Mouse (Mus musculus): ENCODE results near the gene Gm28053. TPM values are rescaled to one million over a fixed set of nuclear protein-coding genes. Genes with fewer than 3 reads are reported as not detected.

Gm28053 gene
- 3.3 and 3.4 TPM in 2 replicates for polyA plus RNA-seq (2015; fragmentation: Nextera tagmentation; extraction: Ambion mirVana)

DNA sequence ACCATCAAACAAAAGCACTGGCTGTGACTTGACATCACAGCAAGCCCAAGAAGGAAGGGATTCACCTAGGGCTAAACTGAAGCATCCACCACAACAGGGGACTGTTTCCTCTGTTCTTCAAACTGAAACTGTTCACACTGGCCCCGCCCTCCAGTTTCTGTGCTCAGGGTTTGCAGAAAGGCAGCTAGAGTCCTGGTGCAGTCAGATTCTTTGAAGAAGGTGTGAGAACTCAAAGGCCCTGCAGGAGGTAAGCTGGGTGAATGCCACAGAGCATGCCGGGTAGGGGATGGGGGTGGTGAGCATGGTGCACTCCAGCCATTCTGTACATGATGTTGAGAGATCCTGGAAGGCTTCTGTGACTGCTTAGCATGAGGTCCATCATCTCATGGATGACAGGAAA lies at the start of gene Gm28053, which contains the start of gene Gimap7:
Gene Gm28053, plus strand, starts transcription at position 153 of the 400 bp plus-strand sequence.
Gene Gimap7, plus strand, starts transcription at position 167 of the 400 bp plus-strand sequence.
- Histone ChIP-seq H3K27ac (no peak within 1 kb of the TSS), H3K4me2 (no peak within 1 kb of the TSS), H3K27me3 (replicated peaks) (no peaks in the 10 kb centered on the region), H3K4me3 (replicated peaks) (no peak within 1 kb of the TSS), H3K36me3 (no peaks in the 10 kb centered on the region), H3K4me1 (no peaks in the 10 kb centered on the region), H3K9ac (no peak within 1 kb of the TSS), H3K9me3 (no peaks in the 10 kb centered on the region)
- 48% methylated on average over 2 of the region's 2 CpGs for WGBS
- no peak for ATAC-seq (ENCODE audit: insufficient read depth, low FRiP score, low read depth)

DNA sequence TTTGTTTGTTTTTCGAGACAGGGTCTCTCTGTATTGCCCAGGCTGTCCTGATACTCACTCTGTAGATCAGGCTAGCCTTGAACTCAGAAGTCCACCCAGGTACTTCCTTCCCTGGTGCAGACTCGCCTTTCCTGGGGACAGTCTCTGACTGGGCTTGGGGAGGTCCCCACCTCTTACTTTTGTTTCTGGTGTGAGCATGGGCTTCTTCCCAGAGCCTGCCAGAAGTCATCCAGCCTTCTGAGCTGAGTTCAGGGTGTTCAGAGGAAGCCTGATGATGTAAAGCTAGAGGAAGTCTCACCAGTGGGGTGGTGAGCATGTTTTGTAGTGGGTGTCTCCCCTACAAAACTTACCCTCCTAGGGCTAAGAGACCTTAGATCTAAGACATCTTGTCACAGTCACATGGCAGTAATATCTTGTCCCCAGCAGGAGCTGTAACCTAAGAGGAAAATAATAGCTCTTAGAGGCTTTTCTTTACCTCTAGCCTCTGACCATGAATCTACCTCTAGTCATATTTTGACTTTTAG lies 48.9 kb upstream of the Gm28053 start:
- H3K4me1 ChIP-seq, result no peaks in the 10 kb centered on the region
- no peaks in the 10 kb centered on the region for H3K27me3 ChIP-seq (replicated peaks)
- H3K27ac ChIP-seq, result no peak overlapping the region
- H3K9me3 ChIP-seq, result no peaks in the 10 kb centered on the region
- H3K9ac ChIP-seq, result no peak overlapping the region
- WGBS, result 70% methylated on average over 2 of the region's 2 CpGs
- H3K4me2 ChIP-seq, result no peak overlapping the region
- no peak for ATAC-seq (ENCODE audit: insufficient read depth, low FRiP score, low read depth)
- no peaks in the 10 kb centered on the region for H3K36me3 ChIP-seq
- H3K4me3 ChIP-seq (replicated peaks), result no peak overlapping the region

DNA sequence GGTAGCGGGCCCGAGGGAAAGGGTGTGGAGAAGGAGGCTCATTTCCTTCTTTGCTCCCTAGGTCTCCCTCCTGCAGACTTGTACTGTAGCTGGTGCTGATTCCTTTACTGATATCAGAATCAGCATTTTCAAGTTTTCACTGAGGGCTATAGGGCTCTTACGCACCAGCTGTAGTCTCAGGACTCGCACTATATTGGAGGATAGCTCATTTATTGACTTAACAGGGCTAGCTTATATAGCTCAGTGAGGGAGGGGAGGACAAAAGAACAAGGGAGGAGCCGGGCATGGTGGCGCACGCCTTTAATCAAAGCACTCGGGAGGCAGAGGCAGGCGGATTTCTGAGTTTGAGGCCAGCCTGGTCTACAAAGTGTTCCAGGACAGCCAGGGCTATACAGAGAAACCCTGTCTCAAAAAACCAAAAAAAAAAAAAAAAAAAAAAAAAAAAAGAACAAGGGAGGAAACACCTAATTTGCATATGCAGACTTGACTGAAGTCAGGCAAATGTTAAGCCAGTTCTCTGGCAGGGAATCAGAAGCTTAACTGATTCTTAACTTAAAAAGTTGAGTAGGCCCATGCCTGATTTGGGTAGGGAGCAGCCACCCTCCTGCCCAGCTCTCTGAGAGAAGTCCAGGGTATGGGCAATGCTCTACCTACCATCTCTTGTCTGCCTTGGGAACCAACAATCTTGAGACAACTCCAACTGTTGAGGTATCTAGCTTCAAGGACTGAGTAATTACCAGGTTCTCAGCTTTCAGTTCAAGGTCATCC lies 43.9 kb upstream of the Gm28053 start:
- H3K27ac ChIP-seq, result no peak overlapping the region
- no peaks in the 10 kb centered on the region for H3K9me3 ChIP-seq
- ATAC-seq (ENCODE audit: insufficient read depth, low FRiP score, low read depth), result no peak
- H3K27me3 ChIP-seq (replicated peaks), result no peaks in the 10 kb centered on the region
- H3K9ac ChIP-seq, result no peak overlapping the region
- no peaks in the 10 kb centered on the region for H3K4me1 ChIP-seq
- no peak overlapping the region for H3K4me2 ChIP-seq
- WGBS, result 95% methylated on average over 9 of the region's 9 CpGs
- H3K36me3 ChIP-seq, result no peaks in the 10 kb centered on the region
- no peak overlapping the region for H3K4me3 ChIP-seq (replicated peaks)

DNA sequence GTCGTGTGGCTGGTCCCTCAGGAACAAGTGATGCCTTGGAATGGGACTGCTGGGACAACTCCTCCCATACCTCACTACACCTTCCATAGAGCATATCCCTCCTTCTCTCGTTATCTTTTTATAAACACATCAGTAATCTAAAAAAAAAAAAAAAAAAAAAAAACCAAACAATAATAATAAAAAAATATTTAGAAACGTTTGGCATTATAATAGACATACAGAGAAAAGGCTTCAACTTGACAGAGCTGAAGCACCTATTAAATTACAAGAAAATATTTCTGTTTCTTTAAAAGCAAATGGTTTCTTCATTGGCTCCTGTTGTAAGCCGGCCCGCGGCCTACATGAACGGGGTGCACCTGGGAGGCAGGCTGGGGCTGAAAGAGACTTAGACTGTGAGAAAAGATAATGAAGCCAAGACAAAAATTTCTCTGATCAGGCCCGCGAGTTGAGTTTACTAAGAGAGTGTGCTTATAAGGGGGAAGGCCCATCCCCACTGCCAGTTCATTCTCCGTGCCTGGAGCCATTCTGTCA lies 42.9 kb upstream of the Gm28053 start:
- Histone ChIP-seq H3K9ac (no peak overlapping the region), H3K27ac (no peak overlapping the region)
- no peak for ATAC-seq (ENCODE audit: insufficient read depth, low FRiP score, low read depth)

DNA sequence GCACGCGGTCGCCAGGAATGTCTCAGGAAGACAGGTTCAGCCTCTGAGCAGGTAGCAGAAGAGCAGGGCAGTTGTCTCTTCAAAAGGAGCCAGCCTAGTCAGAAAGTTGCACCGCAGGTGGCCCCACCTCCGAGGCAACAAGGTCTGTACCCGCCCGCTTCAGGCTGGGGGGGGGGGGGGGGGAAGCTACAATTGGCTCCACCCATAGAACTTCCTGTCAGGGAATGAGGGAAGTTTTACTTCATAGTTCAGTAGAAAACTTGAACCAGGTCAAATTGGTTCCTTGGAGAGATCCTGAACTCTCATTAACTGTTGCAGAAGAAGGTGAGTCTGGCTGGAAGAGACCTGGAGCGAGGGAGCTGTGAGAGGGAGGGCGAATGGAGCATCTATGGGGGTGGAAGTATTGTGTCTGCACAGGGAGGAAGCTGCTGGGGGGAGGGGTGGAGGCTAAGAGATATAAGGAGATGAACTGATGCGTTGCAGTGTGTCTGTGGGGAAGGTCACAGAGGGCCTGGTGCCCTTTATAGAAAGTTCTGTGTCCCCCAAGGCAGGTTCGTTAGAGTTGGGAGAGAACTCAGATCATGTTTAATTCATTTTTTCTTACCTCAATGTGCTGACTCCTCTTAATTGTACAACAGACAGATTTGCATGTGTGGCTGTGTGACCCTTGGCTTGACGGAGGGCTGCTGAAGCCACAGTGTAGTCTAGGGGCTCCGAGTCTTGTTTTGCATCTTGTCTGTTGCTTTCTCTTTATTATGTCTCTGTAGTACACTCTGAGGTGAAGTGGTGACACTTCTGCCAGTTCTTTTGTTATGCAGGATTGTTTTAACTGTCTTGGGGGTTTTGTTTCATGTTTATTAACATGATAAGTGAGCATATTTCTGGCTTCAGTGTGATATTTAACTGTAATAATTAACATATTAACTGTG lies 42.2 kb upstream of the Gm28053 start, which contains the start of gene Gimap9:
Gene Gimap9, plus strand, starts transcription at position 199 of the 929 bp plus-strand sequence.
- no peak within 1 kb of the TSS for H3K9ac ChIP-seq
- no peak for ATAC-seq (ENCODE audit: insufficient read depth, low FRiP score, low read depth)
- no peaks in the 10 kb centered on the region for H3K36me3 ChIP-seq
- 24% methylated on average over 13 of the region's 13 CpGs for WGBS
- peak within 1 kb of the TSS; percentile 29 for H3K4me3 ChIP-seq (replicated peaks)
- no peaks in the 10 kb centered on the region for H3K9me3 ChIP-seq
- H3K4me1 ChIP-seq, result no peaks in the 10 kb centered on the region
- peak within 1 kb of the TSS; percentile 50 for H3K4me2 ChIP-seq
- no peak within 1 kb of the TSS for H3K27ac ChIP-seq
- no peaks in the 10 kb centered on the region for H3K27me3 ChIP-seq (replicated peaks)

More for the DNA sequence above, 42.9 kb upstream of the Gm28053 start:
- Histone ChIP-seq H3K36me3 (no peaks in the 10 kb centered on the region), H3K4me1 (no peaks in the 10 kb centered on the region), H3K4me2 (peak overlapping the region; percentile 50), H3K4me3 (replicated peaks) (peak overlapping the region; percentile 29), H3K27me3 (replicated peaks) (no peaks in the 10 kb centered on the region), H3K9me3 (no peaks in the 10 kb centered on the region)
- WGBS, result 39% methylated on average over 10 of the region's 10 CpGs

DNA sequence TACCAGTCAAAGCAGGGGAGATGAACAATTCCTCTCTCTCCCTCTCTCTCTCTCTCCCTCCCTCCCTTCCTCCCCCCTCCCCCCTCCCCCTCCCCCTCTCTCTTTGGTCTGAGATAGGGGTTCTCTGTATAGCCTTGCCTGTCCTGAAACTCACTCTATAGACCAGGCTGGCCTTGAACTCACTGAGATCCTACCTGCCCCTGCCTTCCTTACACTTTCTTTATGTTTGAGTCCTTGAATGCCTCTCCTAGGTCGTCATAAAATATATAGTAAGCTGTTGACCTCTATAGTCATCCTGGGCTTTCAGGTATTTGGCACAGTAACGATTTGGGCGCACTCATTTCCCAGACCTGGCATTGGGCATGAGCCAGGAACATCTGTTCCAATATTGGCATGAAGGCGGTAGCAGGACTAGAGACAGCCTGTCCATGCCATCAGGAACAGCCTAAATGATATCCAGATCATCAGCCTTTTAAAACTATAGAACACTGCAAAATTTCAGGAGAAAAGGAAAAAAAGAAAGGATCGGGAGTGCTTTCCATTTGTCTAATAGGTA lies 41.5 kb upstream of the Gm28053 start:
- Histone ChIP-seq H3K4me1 (no peaks in the 10 kb centered on the region), H3K4me3 (replicated peaks) (no peak overlapping the region), H3K4me2 (no peak overlapping the region; the same call in 1 of the 2 replicates), H3K36me3 (no peaks in the 10 kb centered on the region), H3K9ac (no peak overlapping the region), H3K9me3 (no peaks in the 10 kb centered on the region), H3K27me3 (replicated peaks) (no peaks in the 10 kb centered on the region), H3K27ac (no peak overlapping the region)
- no peak for ATAC-seq (ENCODE audit: insufficient read depth, low FRiP score, low read depth)
- 81% methylated on average over 5 of the region's 5 CpGs for WGBS

DNA sequence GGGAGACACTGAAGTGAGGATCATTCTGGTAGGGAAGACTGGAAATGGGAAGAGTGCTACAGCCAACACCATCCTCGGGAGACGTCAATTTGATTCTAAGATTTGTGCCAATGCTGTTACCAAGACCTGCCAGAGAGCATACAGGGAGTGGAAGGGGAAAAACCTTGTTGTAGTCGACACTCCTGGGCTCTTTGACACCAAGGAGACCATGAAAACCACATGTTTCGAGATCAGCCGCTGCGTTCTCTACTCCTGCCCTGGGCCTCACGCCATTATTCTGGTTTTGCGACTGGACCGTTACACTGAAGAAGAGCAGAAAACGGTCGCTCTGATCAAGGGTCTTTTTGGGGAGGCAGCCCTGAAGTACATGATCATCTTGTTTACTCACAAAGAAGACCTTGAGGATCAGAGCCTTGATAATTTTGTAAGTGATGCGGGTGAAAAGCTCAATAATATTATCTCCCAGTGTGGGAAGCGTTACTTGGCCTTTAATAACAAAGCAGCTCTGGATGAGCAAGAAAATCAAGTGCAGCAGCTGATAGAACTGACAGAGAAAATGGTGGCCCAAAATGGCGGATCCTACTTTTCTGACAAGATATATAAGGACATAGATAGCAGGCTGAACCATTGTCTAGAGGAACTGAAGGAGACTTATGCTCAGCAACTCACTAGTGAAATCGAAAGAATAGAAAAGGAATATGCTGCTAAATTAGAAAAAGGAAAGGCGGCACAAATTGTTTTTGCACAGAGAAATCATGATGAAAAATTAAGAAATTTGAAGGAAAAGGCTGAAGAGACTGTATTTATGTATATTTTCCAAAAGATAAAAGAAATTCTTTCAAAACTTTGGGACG lies 40.7 kb upstream of the Gm28053 start:
- Histone ChIP-seq H3K4me3 (replicated peaks) (no peak overlapping the region), H3K36me3 (no peaks in the 10 kb centered on the region), H3K9me3 (no peaks in the 10 kb centered on the region), H3K9ac (no peak overlapping the region), H3K4me1 (no peaks in the 10 kb centered on the region), H3K27me3 (replicated peaks) (no peaks in the 10 kb centered on the region), H3K4me2 (no peak overlapping the region), H3K27ac (no peak overlapping the region)
- WGBS, result 91% methylated on average over 17 of the region's 17 CpGs
- ATAC-seq (ENCODE audit: insufficient read depth, low FRiP score, low read depth), result no peak

DNA sequence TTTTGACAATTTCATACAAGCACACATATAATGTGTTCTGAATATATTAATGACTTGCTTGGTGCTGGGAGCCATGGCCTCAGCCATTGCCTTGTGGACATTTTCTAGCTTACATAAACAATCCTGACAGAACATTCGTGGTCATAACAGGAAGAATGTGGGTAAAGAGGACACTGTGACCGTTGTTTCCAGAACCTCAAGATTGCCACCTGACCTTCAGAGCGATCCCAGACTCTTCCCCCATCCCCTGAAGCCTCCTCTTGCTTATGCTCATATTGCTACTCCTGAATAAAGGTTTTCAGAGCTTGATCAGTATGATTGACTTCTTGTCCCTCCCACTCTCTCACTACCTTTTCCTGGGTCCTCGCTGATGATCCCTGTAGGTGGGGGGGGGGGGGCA lies 40.0 kb upstream of the Gm28053 start:
- Histone ChIP-seq H3K27me3 (replicated peaks) (no peaks in the 10 kb centered on the region), H3K9me3 (no peaks in the 10 kb centered on the region), H3K4me3 (replicated peaks) (no peak overlapping the region), H3K9ac (no peak overlapping the region), H3K4me2 (no peak overlapping the region), H3K4me1 (no peaks in the 10 kb centered on the region), H3K27ac (no peak overlapping the region), H3K36me3 (no peaks in the 10 kb centered on the region)
- 51% methylated on average over 4 of the region's 4 CpGs for WGBS
- no peak for ATAC-seq (ENCODE audit: insufficient read depth, low FRiP score, low read depth)

DNA sequence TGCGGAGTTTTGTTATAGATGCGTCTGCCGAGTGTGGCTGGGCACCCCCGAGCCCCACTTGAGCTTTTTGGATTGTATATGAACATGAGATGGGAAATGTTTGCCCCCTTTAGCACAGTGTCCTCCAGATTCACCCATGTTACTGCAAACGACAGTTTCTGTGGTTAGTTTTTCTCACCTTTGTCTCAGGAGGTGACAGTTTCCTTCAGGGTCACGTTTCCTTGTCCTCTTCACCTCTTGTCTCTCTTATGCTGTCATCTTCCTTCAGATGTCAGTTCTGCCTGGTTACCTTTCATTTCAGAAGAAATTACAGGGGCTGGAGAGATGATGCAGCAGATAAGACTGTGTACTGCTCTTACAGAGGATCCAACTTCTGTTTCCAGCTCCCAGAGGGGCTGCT lies 38.7 kb upstream of the Gm28053 start:
- H3K27ac ChIP-seq, result no peak overlapping the region
- no peak overlapping the region for H3K9ac ChIP-seq
- no peak overlapping the region for H3K4me3 ChIP-seq (replicated peaks)
- no peaks in the 10 kb centered on the region for H3K9me3 ChIP-seq
- no peaks in the 10 kb centered on the region for H3K27me3 ChIP-seq (replicated peaks)
- no peaks in the 10 kb centered on the region for H3K36me3 ChIP-seq
- H3K4me2 ChIP-seq, result no peak overlapping the region
- ATAC-seq (ENCODE audit: insufficient read depth, low FRiP score, low read depth), result no peak
- 77% methylated on average over 6 of the region's 6 CpGs for WGBS
- H3K4me1 ChIP-seq, result no peaks in the 10 kb centered on the region

DNA sequence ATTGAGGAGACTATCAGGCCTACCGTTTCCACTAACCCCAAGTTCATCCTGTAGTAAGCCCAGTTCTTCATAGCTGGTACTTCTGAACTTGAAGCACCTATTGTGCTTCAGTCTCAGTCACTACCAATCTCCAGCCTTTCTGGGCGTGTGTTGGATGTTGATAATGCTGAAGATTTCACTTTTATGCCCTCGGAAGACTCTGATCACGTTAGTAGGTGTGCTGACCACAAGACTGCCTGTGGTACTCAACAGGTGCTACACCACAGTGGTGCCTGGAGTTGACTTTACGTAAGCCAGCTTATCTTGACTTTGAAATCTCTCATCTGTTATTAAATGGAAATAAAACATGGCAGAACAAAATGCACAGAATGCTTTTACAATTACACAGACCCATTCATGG lies 38.0 kb upstream of the Gm28053 start:
- H3K27me3 ChIP-seq (replicated peaks), result no peaks in the 10 kb centered on the region
- H3K27ac ChIP-seq, result no peak overlapping the region
- H3K4me1 ChIP-seq, result no peaks in the 10 kb centered on the region
- no peak overlapping the region for H3K4me3 ChIP-seq (replicated peaks)
- no peaks in the 10 kb centered on the region for H3K36me3 ChIP-seq
- no peak for ATAC-seq (ENCODE audit: insufficient read depth, low FRiP score, low read depth)
- WGBS, result 72% methylated on average over 5 of the region's 5 CpGs
- H3K9me3 ChIP-seq, result no peaks in the 10 kb centered on the region
- H3K4me2 ChIP-seq, result no peak overlapping the region
- no peak overlapping the region for H3K9ac ChIP-seq

Measured in stomach, embryonic 15.5 days (tissue).